Mouse (Mus musculus) layer of hippocampus, adult 11-12 months (tissue): Measurements from ENCODE around the gene Plg.

Experiments used
- DNase-seq: peaks from one replicate; pipeline ENCODE4 v3.0.0; 2022; ENCODE audit warnings: low spot score

Plg gene

DNA sequence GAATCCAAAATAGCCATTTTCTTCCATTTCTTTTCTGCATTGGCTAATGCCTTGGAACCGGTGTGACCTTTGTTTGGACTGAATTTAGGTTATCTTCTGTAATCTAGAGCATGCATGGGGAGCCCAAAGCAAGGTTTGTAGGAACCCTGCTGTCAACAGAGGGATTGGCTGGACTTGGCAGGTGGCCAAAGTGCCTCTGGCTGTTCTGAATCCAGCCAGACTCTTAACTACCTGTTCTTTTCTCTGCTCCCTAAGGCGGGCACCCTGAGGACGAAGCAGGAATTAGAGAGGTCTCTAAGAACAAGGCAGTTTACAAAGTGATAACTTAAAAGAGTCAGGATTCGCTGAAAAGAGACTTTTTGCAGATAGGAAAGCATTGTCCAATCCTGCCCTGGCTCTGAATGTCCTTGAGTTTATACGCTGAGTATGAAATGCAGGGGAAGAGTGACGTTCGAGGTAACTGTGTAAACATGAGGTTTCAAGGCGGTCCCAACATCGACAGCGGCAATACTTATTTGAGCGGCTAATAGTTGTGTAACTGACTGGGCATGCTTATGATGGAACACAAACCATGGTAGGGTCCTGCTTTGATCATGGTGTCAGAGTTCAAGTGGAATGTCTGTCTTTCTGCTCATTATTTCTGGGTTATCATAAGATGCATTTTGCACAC lies 74.6 kb downstream of the Plg start:
- DNase-seq: no peak

DNA sequence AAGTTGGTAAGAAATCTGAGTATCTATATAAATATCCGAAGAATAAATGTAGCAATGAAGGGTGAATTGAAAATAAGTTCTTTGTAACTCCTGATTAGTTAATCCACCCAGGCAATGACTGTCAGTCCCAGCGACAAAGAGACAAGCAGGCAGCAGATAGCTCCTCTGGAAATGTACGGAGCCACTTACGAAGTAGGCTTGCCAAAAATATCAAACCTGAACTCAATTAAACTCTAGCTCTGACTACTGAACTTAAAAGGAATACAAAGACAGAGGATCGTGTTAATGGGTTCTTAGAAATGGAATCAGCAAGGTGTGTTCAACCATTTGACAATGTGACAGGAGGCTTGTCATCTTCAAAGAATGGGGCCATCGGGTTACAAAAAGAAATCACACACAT lies 75.3 kb downstream of the Plg start:
- DNase-seq: no peak

DNA sequence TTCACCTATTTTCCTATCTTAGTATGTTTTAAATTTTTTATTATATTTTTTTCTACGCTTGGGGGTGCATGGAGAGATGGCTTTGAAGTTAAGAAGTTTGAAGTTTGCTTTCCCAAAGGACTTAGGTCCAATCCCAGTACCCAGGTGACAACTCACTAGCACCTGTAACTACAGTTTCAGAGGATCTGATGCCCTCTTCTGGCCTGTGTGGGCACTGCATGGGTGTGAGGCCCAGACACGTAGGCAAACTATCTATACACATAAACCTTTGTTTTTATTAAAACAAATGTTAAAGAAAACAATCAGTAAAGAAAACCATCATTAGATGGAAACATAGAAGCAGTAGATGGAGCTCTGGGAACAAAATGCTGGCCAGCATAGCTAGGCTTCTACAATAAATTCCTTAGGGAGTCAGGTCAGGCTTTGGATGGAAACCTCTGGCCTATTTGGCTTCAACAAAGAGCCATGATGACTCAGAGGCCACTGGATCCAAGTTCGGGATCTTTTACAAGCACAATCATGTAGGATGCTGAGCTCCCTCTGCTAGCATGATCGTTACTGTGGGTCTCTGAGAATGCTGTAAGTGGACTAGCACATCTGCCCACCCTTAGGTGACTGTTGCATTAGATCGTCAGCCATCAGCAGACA lies 76.9 kb downstream of the Plg start:
- peak; percentile 13 for DNase-seq

DNA sequence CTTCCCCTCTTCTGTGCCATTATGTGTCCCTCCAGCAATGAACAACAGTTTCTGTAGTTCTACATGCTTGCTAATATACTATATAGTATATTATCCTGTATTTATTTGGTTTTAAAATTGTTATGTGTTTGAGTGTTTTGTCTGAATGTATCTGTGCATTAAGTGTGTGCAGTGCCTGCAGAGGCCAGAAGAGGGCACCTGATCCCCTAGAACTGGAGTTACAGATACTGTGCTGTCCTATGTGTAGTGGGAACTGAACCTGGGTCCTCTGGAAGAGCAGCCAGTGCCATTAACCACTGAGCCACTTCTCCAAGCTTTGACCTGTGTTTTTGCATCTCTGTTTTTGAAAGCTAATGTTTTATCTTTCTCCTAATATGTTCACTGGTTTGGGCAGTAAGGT lies 82.8 kb downstream of the Plg start:
- DNase-seq: no peak

DNA sequence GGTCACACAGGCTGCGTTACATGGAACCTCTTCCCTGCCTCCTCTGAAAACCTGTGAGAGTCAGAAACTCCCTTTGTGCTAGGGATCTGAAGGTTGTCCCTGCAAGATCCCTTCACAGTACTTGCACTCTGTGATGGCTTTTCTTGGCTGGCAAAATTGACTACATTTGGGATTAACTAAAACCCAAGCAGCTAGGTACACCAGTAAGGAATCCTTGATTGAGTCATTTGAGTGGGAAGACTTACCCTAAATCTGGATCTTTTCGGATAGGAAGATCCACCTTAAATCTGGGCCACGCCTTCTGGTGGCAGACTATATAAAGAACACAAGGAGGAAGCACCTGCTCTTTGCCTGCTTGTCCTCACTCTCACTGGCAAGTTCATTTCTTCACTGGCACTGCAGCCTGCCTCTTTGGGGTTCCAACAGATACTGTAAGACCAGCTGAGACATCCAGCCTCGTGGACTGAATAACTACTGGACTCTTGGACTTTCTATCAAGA lies 88.1 kb downstream of the Plg start:
- peak; percentile 8 for DNase-seq

DNA sequence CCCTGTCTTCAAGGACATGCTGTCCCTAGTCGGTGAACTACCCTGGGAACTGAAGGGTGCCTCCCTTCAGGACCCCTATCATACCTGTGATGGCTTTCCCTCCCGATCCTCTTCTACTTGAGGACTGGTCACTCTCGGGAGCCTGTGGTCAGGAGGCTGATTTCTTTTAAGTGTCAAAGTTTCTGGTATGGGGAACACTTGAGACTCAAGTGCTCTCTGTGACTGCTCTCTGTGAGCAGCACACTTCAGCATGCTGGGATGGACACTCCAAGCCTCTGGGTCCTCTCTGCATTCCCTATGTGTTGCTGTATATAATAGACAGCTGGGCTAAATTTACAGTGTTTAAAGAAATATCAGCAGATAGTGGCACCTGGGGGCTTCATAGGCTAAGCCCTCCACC lies 89.2 kb downstream of the Plg start:
- no peak for DNase-seq

DNA sequence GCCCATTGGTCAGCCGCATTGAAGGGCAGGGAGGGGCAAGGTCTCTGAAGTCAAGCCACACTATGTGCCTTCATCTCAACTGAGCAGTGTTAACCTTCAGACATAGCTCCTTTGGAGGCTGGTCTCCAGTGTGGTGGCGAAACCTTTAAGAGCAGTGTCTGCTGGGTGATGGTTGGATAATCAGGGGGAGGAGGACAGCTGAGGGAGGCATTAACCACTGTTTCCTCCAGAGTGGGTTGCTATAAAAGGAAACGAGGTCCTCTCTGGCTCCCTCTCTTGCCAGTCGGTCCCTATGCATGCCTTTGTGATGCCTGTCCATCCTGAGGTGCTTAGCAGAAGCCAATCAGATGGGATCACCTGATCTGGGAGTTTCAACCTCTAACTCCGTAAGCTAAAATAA lies 90.3 kb downstream of the Plg start:
- DNase-seq: no peak
